Mouse (Mus musculus): ENCODE measurements at regions not wholly inside any gene's neighbourhood (a gene's known extent, or its start where the extent isn't known, plus 50 kb on each side); places are given as distances from the start of the nearest gene placed in this dataset.

GRCm38 (mm10) chr14:66584699-66585098 lies 575.7 kb upstream of the Gulo start:
- Histone ChIP-seq H3K4me1 (ENCODE audit: control insufficient read depth, insufficient read depth, low read length) (peaks cover 5% of the 10 kb centered on the region), H3K27ac (ENCODE audit: insufficient read depth, low read depth, low read length) (no peak overlapping the region), H3K4me3 (ENCODE audit: insufficient read depth, low read length) (no peak overlapping the region)
- no peak for TF ChIP-seq POLR2A (IDR thresholded peaks at IDR 0.05; ENCODE audit: borderline replicate concordance, low read depth, low read length)
- no peak for TF ChIP-seq CTCF (IDR thresholded peaks at IDR 0.05; ENCODE audit: low read depth, low read length)

GRCm38 (mm10) chr14:66579904-66580492 lies 571.0 kb upstream of the Gulo start:
- Histone ChIP-seq H3K27ac (ENCODE audit: insufficient read depth, low read depth, low read length) (no peak overlapping the region), H3K4me1 (ENCODE audit: control insufficient read depth, insufficient read depth, low read length) (peaks cover 15% of the 10 kb centered on the region), H3K4me3 (ENCODE audit: insufficient read depth, low read length) (no peak overlapping the region)
- TF ChIP-seq CTCF (IDR thresholded peaks at IDR 0.05; ENCODE audit: low read depth, low read length) (no peak), POLR2A (IDR thresholded peaks at IDR 0.05; ENCODE audit: borderline replicate concordance, low read depth, low read length) (no peak)

GRCm38 (mm10) chr14:66566600-66566999 lies 557.6 kb upstream of the Gulo start:
- TF ChIP-seq POLR2A (IDR thresholded peaks at IDR 0.05; ENCODE audit: borderline replicate concordance, low read depth, low read length) (no peak), CTCF (IDR thresholded peaks at IDR 0.05; ENCODE audit: low read depth, low read length) (no peak)
- Histone ChIP-seq H3K27ac (ENCODE audit: insufficient read depth, low read depth, low read length) (no peak overlapping the region), H3K4me1 (ENCODE audit: control insufficient read depth, insufficient read depth, low read length) (peaks cover 26% of the 10 kb centered on the region), H3K4me3 (ENCODE audit: insufficient read depth, low read length) (no peak overlapping the region)

GRCm38 (mm10) chr14:66562744-66563143 lies 553.7 kb upstream of the Gulo start:
- Histone ChIP-seq H3K27ac (ENCODE audit: insufficient read depth, low read depth, low read length) (peak overlapping the region; percentile 94), H3K4me1 (ENCODE audit: control insufficient read depth, insufficient read depth, low read length) (peaks cover 55% of the 10 kb centered on the region), H3K4me3 (ENCODE audit: insufficient read depth, low read length) (no peak overlapping the region)
- TF ChIP-seq CTCF (IDR thresholded peaks at IDR 0.05; ENCODE audit: low read depth, low read length) (no peak), POLR2A (IDR thresholded peaks at IDR 0.05; ENCODE audit: borderline replicate concordance, low read depth, low read length) (no peak)

GRCm38 (mm10) chr14:66561715-66562114 lies 552.7 kb upstream of the Gulo start:
- H3K27ac ChIP-seq (ENCODE audit: insufficient read depth, low read depth, low read length) = peak overlapping the region; percentile 94
- no peak for TF ChIP-seq POLR2A (IDR thresholded peaks at IDR 0.05; ENCODE audit: borderline replicate concordance, low read depth, low read length)
- TF ChIP-seq CTCF (IDR thresholded peaks at IDR 0.05; ENCODE audit: low read depth, low read length) = no peak

GRCm38 (mm10) chr14:66561042-66561590 lies 552.1 kb upstream of the Gulo start:
- peaks cover 64% of the 10 kb centered on the region for H3K4me1 ChIP-seq (ENCODE audit: control insufficient read depth, insufficient read depth, low read length)
- no peak overlapping the region for H3K4me3 ChIP-seq (ENCODE audit: insufficient read depth, low read length)
- peak overlapping the region; percentile 94 for H3K27ac ChIP-seq (ENCODE audit: insufficient read depth, low read depth, low read length)
- TF ChIP-seq POLR2A (IDR thresholded peaks at IDR 0.05; ENCODE audit: borderline replicate concordance, low read depth, low read length) (no peak), CTCF (IDR thresholded peaks at IDR 0.05; ENCODE audit: low read depth, low read length) (no peak)

More at GRCm38 (mm10) chr14:66561715-66562114, 552.7 kb upstream of the Gulo start:
- Histone ChIP-seq H3K4me1 (ENCODE audit: control insufficient read depth, insufficient read depth, low read length) (peaks cover 61% of the 10 kb centered on the region), H3K4me3 (ENCODE audit: insufficient read depth, low read length) (no peak overlapping the region)

- TF ChIP-seq POLR2A (IDR thresholded peaks at IDR 0.05; ENCODE audit: borderline replicate concordance, low read depth, low read length) (no peak), CTCF (IDR thresholded peaks at IDR 0.05; ENCODE audit: low read depth, low read length) (no peak)
- H3K4me3 ChIP-seq (ENCODE audit: insufficient read depth, low read length) = no peak overlapping the region
- H3K4me1 ChIP-seq (ENCODE audit: control insufficient read depth, insufficient read depth, low read length) = peaks cover 57% of the 10 kb centered on the region
- peak overlapping the region; percentile 84 for H3K27ac ChIP-seq (ENCODE audit: insufficient read depth, low read depth, low read length)
Measured at GRCm38 (mm10) chr14:66558393-66558792, 549.4 kb upstream of the Gulo start.

- Histone ChIP-seq H3K4me1 (ENCODE audit: control insufficient read depth, insufficient read depth, low read length) (peaks cover 50% of the 10 kb centered on the region), H3K27ac (ENCODE audit: insufficient read depth, low read depth, low read length) (peak overlapping the region; percentile 84), H3K4me3 (ENCODE audit: insufficient read depth, low read length) (no peak overlapping the region)
- no peak for TF ChIP-seq CTCF (IDR thresholded peaks at IDR 0.05; ENCODE audit: low read depth, low read length)
- TF ChIP-seq POLR2A (IDR thresholded peaks at IDR 0.05; ENCODE audit: borderline replicate concordance, low read depth, low read length) = no peak
Measured at GRCm38 (mm10) chr14:66557631-66558030, 548.6 kb upstream of the Gulo start.

- Histone ChIP-seq H3K4me1 (ENCODE audit: control insufficient read depth, insufficient read depth, low read length) (peaks cover 30% of the 10 kb centered on the region), H3K4me3 (ENCODE audit: insufficient read depth, low read length) (no peak overlapping the region), H3K27ac (ENCODE audit: insufficient read depth, low read depth, low read length) (no peak overlapping the region)
- TF ChIP-seq CTCF (IDR thresholded peaks at IDR 0.05; ENCODE audit: low read depth, low read length) (no peak), POLR2A (IDR thresholded peaks at IDR 0.05; ENCODE audit: borderline replicate concordance, low read depth, low read length) (no peak)
Measured at GRCm38 (mm10) chr14:66538498-66538897, 529.5 kb upstream of the Gulo start.

- Histone ChIP-seq H3K27ac (ENCODE audit: insufficient read depth, low read depth, low read length) (peak overlapping the region; percentile 55), H3K4me3 (ENCODE audit: insufficient read depth, low read length) (no peak overlapping the region), H3K4me1 (ENCODE audit: control insufficient read depth, insufficient read depth, low read length) (peaks cover 22% of the 10 kb centered on the region)
- TF ChIP-seq POLR2A (IDR thresholded peaks at IDR 0.05; ENCODE audit: borderline replicate concordance, low read depth, low read length) (no peak), CTCF (IDR thresholded peaks at IDR 0.05; ENCODE audit: low read depth, low read length) (no peak)
Measured at GRCm38 (mm10) chr14:66534671-66535070, 525.7 kb upstream of the Gulo start.

Measured in bone marrow macrophage, adult 2 months (primary cell).